Mouse (Mus musculus) erythroblast, embryonic 14.5 days (primary cell): Measurements from ENCODE around the gene Lpp. TPM values are rescaled to one million over a fixed set of nuclear protein-coding genes. Genes with fewer than 3 reads are reported as not detected.

Experiments
- H3K27me3 ChIP-seq: 2 replicates; pipeline ENCODE4 v1.6.1; 2012; ENCODE audit warnings: inconsistent platforms; ENCODE audit not compliant: control insufficient read depth
- H3K36me3 ChIP-seq: 2 replicates; pipeline ENCODE4 v1.6.1; 2012; ENCODE audit warnings: mild to moderate bottlenecking, inconsistent platforms; ENCODE audit not compliant: control insufficient read depth
- H3K4me1 ChIP-seq: 2 replicates; pipeline ENCODE4 v1.6.1; 2012; ENCODE audit warnings: inconsistent platforms; ENCODE audit not compliant: control insufficient read depth
- H3K4me3 ChIP-seq: replicated peaks from 2 replicates; pipeline ENCODE3; 2012; ENCODE audit warnings: moderate library complexity, mild to moderate bottlenecking, inconsistent platforms
- H3K9me3 ChIP-seq: 2 replicates; pipeline ENCODE4 v1.6.1; 2012; ENCODE audit warnings: low read length, inconsistent platforms, mixed read lengths; ENCODE audit not compliant: control insufficient read depth
- GATA1 ChIP-seq: IDR thresholded peaks from 2 replicates; pipeline ENCODE4 v1.6.1; 2012; ENCODE audit warnings: low read length, inconsistent platforms, mixed read lengths
- TAL1 ChIP-seq: IDR thresholded peaks from 3 replicates; pipeline ENCODE4 v1.6.1; 2012; ENCODE audit warnings: low read length, inconsistent platforms, mixed read lengths
- polyA plus RNA-seq: library from polyadenylated mRNA; stranded (reverse); fragments of >175 nt; gene quantifications from 2 replicates; pipeline ENCODE4 v1.2.3, GENCODE M21; 2012

The Lpp gene
- polyA plus RNA-seq, 1 experiment: not detected

- H3K27me3 ChIP-seq: no peaks in the 10 kb centered on the region
- no peaks in the 10 kb centered on the region for H3K36me3 ChIP-seq
- H3K9me3 ChIP-seq: no peaks in the 10 kb centered on the region
These were observed 526.2 kb downstream of the Lpp start for GRCm38 (mm10) chr16:24919349-24920012.

GRCm38 (mm10) chr16:24930070-24930469 lies 536.8 kb downstream of the Lpp start:
- TF ChIP-seq TAL1: no peak
- no peak for TF ChIP-seq GATA1
- Histone ChIP-seq H3K9me3 (no peaks in the 10 kb centered on the region), H3K4me3 (no peak overlapping the region), H3K27me3 (no peaks in the 10 kb centered on the region), H3K4me1 (no peaks in the 10 kb centered on the region), H3K36me3 (no peaks in the 10 kb centered on the region)

More at GRCm38 (mm10) chr16:24919349-24920012, 526.2 kb downstream of the Lpp start:
- no peak overlapping the region for H3K4me3 ChIP-seq
- TF ChIP-seq TAL1 (no peak), GATA1 (no peak)
- H3K4me1 ChIP-seq: no peaks in the 10 kb centered on the region

GRCm38 (mm10) chr16:24930621-24931020 lies 537.3 kb downstream of the Lpp start:
- TF ChIP-seq TAL1: no peak
- no peak for TF ChIP-seq GATA1
- H3K36me3 ChIP-seq: no peaks in the 10 kb centered on the region
- no peak overlapping the region for H3K4me3 ChIP-seq
- no peaks in the 10 kb centered on the region for H3K27me3 ChIP-seq
- no peaks in the 10 kb centered on the region for H3K9me3 ChIP-seq
- no peaks in the 10 kb centered on the region for H3K4me1 ChIP-seq

- no peak overlapping the region for H3K4me3 ChIP-seq
- H3K4me1 ChIP-seq: no peaks in the 10 kb centered on the region
- H3K36me3 ChIP-seq: no peaks in the 10 kb centered on the region
- TF ChIP-seq TAL1 (no peak), GATA1 (no peak)
- H3K27me3 ChIP-seq: no peaks in the 10 kb centered on the region
- no peaks in the 10 kb centered on the region for H3K9me3 ChIP-seq
These were observed 539.5 kb downstream of the Lpp start for GRCm38 (mm10) chr16:24932816-24933215.

- Histone ChIP-seq H3K9me3 (no peaks in the 10 kb centered on the region), H3K36me3 (no peaks in the 10 kb centered on the region), H3K4me1 (no peaks in the 10 kb centered on the region), H3K4me3 (no peak overlapping the region), H3K27me3 (no peaks in the 10 kb centered on the region)
- TF ChIP-seq GATA1 (no peak), TAL1 (no peak)
These were observed 540.4 kb downstream of the Lpp start for GRCm38 (mm10) chr16:24933691-24934090.

GRCm38 (mm10) chr16:24941306-24942160 lies 548.2 kb downstream of the Lpp start:
- no peaks in the 10 kb centered on the region for H3K36me3 ChIP-seq
- TF ChIP-seq TAL1 (no peak), GATA1 (no peak)
- H3K4me1 ChIP-seq: no peaks in the 10 kb centered on the region
- no peak overlapping the region for H3K4me3 ChIP-seq
- H3K27me3 ChIP-seq: no peaks in the 10 kb centered on the region
- no peaks in the 10 kb centered on the region for H3K9me3 ChIP-seq

GRCm38 (mm10) chr16:24943486-24944261 lies 550.4 kb downstream of the Lpp start:
- TF ChIP-seq TAL1: no peak
- no peak for TF ChIP-seq GATA1

GRCm38 (mm10) chr16:24946356-24946755 lies 553.0 kb downstream of the Lpp start:
- TF ChIP-seq GATA1 (no peak), TAL1 (no peak)
- H3K4me3 ChIP-seq: no peak overlapping the region
- H3K27me3 ChIP-seq: no peaks in the 10 kb centered on the region
- H3K36me3 ChIP-seq: no peaks in the 10 kb centered on the region
- H3K4me1 ChIP-seq: no peaks in the 10 kb centered on the region
- H3K9me3 ChIP-seq: no peaks in the 10 kb centered on the region

More at GRCm38 (mm10) chr16:24943486-24944261, 550.4 kb downstream of the Lpp start:
- Histone ChIP-seq H3K36me3 (no peaks in the 10 kb centered on the region), H3K4me3 (no peak overlapping the region), H3K9me3 (no peaks in the 10 kb centered on the region), H3K27me3 (no peaks in the 10 kb centered on the region), H3K4me1 (no peaks in the 10 kb centered on the region)

GRCm38 (mm10) chr16:24947485-24947884 lies 554.2 kb downstream of the Lpp start:
- Histone ChIP-seq H3K9me3 (no peaks in the 10 kb centered on the region), H3K4me3 (no peak overlapping the region), H3K27me3 (no peaks in the 10 kb centered on the region), H3K4me1 (no peaks in the 10 kb centered on the region), H3K36me3 (no peaks in the 10 kb centered on the region)
- no peak for TF ChIP-seq TAL1
- TF ChIP-seq GATA1: no peak
